Mouse (Mus musculus) hindbrain, embryonic 10.5 days (tissue): ENCODE results near the gene Sgtb. TPM values are rescaled to one million over a fixed set of nuclear protein-coding genes. Genes with fewer than 3 reads are reported as not detected.
A peak's percentile ranks its signal among the peaks of the same experiment; 100 is the strongest.

Experiments
- DNase-seq: peaks from one replicate; pipeline ENCODE4 v3.0.0-alpha.2; 2017; ENCODE audit warnings: low spot score
- H3K27ac ChIP-seq: fragments of 300-500 bp; sonication (generic); 2 replicates; pipeline ENCODE4 v1.5.1; 2016; ENCODE audit warnings: mild to moderate bottlenecking, moderate library complexity
- H3K27me3 ChIP-seq: fragments of 300-500 bp; sonication (generic); 2 replicates; pipeline ENCODE4 v1.6.1; 2016; ENCODE audit warnings: mild to moderate bottlenecking; ENCODE audit not compliant: poor library complexity, insufficient read depth, severe bottlenecking
- H3K36me3 ChIP-seq: fragments of 300-500 bp; sonication (generic); 2 replicates; pipeline ENCODE4 v1.6.1; 2016; ENCODE audit warnings: mild to moderate bottlenecking, moderate library complexity
- H3K4me1 ChIP-seq: fragments of 300-500 bp; sonication (generic); replicated peaks from 2 replicates; pipeline ENCODE4 v1.6.1; 2016; ENCODE audit warnings: mild to moderate bottlenecking
- H3K4me3 ChIP-seq: fragments of 300-500 bp; sonication (generic); 2 replicates; pipeline ENCODE4 v1.5.1; 2016; ENCODE audit warnings: mild to moderate bottlenecking, moderate library complexity
- H3K9me3 ChIP-seq: fragments of 300-500 bp; sonication (generic); 2 replicates; pipeline ENCODE4 v1.6.1; 2016; ENCODE audit warnings: mild to moderate bottlenecking, moderate library complexity
- WGBS: fragments of 180-500 bp; shearing (Covaris S2); methylation state at CpG from one replicate; pipeline ENCODE4 v1.1.7; 2016; 5-methylcytosine and 5-hydroxymethylcytosine counted together
- polyA plus RNA-seq: library from polyadenylated mRNA; unstranded; fragments of >200 nt; fragmentation: Nextera tagmentation; extraction: Ambion mirVana; gene quantifications from 2 replicates; pipeline ENCODE4 v1.2.1, GENCODE M21; 2016

The Sgtb gene
- polyA plus RNA-seq, 1 experiment from 2014 or later, result 22.1 TPM

DNA sequence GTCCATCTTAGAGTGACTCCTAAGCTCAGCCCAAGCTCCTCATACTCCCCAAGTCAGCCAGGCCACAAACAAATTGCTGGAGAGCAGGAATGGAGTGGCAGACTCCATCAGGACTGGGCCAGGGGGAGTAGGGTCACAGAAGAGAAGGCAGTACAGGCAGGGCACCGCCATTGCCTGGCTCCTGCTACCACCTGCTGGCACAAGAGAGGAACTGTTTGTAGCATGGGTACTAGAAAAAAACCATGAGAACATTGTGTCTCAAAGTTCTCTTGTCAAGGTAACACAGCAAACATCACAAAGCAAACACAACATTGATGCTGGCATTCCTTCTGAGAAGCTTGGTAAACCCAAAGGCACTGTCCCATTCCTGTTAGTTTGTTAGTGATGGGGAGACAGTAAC lies 20.2 kb upstream of the Sgtb start:
- Histone ChIP-seq H3K36me3 (no peaks in the 10 kb centered on the region), H3K4me3 (no peak overlapping the region), H3K4me1 (no peaks in the 10 kb centered on the region), H3K27me3 (no peaks in the 10 kb centered on the region), H3K27ac (no peak overlapping the region), H3K9me3 (no peaks in the 10 kb centered on the region)
- DNase-seq, result peak; percentile 39
- WGBS, result 10% methylated on average over 1 of the region's 1 CpGs

DNA sequence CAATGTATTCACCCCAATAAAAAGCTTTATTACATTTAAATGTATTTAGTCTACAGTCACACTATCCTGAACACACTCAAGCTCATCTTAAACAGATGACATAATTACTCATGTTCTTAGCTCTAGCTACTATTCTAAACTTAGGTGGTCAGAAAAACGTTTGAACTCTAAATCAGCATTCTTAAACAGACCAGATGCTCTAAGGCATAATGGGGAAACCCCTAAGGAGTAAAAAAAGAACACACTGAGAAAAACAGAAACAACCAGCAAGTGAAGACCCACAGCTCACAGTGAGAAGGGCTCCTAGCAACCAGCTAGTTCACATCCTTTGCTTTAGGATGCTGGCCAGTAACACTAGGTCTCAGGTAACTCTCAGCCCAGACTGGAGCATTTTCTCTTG lies 17.8 kb upstream of the Sgtb start:
- no peaks in the 10 kb centered on the region for H3K36me3 ChIP-seq
- no peak overlapping the region for H3K4me3 ChIP-seq
- no peaks in the 10 kb centered on the region for H3K4me1 ChIP-seq
- H3K9me3 ChIP-seq, result no peaks in the 10 kb centered on the region
- H3K27ac ChIP-seq, result no peak overlapping the region
- 24% methylated on average over 1 of the region's 1 CpGs for WGBS
- H3K27me3 ChIP-seq, result no peaks in the 10 kb centered on the region
- DNase-seq, result no peak

DNA sequence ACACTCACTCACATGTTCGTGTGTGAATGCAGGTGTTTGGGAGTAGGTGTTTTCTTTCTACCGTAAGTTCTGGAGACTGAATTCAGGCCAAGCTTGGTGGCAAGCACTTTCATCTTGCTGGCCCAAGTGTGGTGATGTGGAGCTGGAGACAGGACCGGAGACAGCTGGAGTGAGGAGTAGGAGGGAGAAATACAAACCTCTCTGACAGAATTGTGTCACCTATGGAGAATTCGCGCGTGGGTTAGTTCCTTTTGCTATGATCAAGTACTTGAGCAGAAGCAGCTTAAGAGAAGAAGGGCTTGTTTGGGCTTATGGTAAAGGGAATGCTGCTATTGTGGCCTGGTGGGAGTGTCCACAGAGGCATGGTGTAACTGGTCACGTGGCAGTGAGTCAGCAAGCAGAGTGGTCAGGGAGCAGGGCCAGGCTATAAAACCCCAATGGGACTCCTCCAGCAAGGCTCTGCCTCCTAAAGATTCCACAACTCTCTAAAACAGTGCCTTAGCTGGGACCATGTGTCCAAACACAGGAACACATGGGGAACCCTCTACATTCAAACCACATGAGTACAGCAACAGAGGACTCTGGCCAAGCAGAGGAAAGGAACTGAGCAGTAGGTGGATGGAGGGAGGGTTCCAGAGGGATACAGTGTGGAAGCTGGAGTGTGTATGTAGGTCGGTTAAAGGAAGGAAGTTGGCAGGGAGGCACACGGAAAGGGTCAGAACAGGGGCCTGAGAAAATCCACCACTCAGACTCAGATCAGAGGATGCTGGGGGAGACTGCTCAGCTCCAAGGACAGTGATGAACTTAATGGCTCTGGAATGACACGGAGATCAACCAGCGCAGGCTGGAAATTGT lies 14.8 kb upstream of the Sgtb start:
- WGBS, result 87% methylated on average over 11 of the region's 11 CpGs
- DNase-seq, result no peak
- Histone ChIP-seq H3K36me3 (no peaks in the 10 kb centered on the region), H3K4me3 (no peak overlapping the region), H3K4me1 (no peaks in the 10 kb centered on the region), H3K27me3 (no peaks in the 10 kb centered on the region), H3K27ac (no peak overlapping the region), H3K9me3 (no peaks in the 10 kb centered on the region)

DNA sequence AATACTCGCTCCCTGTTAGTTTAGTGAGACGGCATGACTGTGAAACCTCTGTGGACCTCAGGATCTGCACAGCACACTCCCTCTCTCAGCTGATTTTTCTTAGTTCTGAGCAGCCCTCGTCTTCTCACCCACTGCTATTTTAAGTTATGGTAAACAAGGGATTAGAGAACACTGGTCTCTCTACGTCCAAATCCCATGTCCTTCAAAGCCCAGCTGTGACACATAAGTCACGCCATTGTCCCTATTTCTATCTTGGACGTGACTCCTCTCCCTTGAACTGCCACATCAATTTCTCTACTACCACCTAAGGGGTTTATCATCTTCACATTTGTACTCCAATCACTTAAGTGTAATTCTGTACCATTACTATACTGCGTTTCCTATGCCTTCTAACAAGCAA lies 13.6 kb upstream of the Sgtb start:
- Histone ChIP-seq H3K36me3 (peaks cover 3% of the 10 kb centered on the region; the same call in 1 of the 2 replicates), H3K27me3 (no peaks in the 10 kb centered on the region), H3K4me3 (no peak overlapping the region), H3K27ac (no peak overlapping the region), H3K4me1 (no peaks in the 10 kb centered on the region), H3K9me3 (no peaks in the 10 kb centered on the region)
- WGBS, result 72% methylated on average over 7 of the region's 7 CpGs
- no peak for DNase-seq

DNA sequence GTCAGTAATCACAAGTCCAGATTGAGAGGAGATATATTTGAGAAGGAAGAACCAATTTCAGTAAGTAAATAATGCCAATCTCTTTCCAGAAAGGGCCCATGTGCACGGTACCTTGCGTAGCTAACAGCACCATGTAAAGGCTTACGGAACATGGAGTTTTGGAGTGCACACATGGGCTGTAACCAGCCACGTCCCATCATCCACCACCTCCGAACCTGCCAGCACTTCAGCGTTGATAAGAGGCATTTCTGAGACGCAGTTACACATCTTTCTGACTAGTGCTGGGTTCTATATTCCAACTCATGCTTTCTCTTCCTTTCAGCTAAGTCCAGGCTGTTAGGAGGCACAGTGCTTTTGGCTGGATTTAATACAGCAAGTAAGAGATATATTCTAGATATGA lies 12.4 kb upstream of the Sgtb start:
- DNase-seq, result no peak
- Histone ChIP-seq H3K4me3 (no peak overlapping the region), H3K9me3 (no peaks in the 10 kb centered on the region), H3K36me3 (peaks cover 3% of the 10 kb centered on the region; the same call in 1 of the 2 replicates), H3K27ac (no peak overlapping the region), H3K27me3 (no peaks in the 10 kb centered on the region), H3K4me1 (no peaks in the 10 kb centered on the region)
- WGBS, result 96% methylated on average over 7 of the region's 7 CpGs

DNA sequence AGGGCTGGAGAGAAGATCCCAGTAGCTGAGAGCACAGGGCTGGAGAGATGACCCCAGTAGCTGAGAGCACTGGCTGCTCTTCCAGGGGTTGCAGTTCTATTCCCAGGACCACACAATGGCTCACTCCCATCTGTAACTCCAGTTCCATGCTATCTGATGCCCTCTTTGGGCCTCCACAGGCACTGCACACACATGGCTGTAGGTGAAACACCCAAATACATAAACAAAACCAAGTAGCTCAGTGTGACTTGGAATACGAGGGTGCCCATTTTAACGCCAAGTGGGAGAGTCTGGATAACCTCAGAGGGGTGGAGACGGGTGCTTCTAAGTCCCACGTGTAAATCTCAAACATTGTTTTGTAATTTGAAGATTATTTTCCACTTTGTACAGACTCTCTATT lies 9.1 kb upstream of the Sgtb start:
- Histone ChIP-seq H3K9me3 (peaks cover 11% of the 10 kb centered on the region; the same call in 1 of the 2 replicates), H3K27me3 (no peaks in the 10 kb centered on the region), H3K4me3 (no peak overlapping the region), H3K4me1 (no peaks in the 10 kb centered on the region), H3K27ac (no peak overlapping the region), H3K36me3 (peaks cover 10% of the 10 kb centered on the region)
- WGBS, result 88% methylated on average over 4 of the region's 4 CpGs
- DNase-seq, result no peak

DNA sequence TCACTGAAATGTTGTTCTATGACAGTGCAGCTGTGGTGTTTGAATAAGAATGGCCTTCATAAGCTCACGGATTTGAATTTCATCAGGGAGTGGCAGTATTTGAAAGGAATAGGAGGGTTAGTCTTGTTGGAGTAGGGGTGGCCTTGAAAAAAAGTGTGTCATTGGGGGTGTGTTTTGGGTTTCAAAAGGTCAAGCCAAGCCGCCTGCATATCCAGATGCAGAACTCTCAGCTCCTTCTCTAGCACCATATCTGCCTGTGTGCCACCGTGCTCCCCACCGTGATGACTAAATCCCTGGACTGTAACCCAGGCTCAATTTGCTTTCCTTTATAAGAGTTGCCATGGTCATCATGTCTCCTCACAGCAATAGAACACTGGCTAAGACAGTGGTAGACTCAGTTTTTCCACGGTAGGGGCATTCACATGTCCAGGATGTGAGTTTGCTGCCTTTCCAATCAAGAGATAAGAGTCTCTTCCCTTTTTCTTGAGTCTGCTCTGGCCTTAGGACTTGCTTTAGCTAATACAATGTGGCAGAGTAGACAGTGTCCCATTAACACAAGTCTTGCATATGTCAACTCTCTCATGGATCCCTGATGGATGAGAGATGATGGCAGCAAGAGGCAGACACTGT lies 7.8 kb upstream of the Sgtb start:
- no peak for DNase-seq

DNA sequence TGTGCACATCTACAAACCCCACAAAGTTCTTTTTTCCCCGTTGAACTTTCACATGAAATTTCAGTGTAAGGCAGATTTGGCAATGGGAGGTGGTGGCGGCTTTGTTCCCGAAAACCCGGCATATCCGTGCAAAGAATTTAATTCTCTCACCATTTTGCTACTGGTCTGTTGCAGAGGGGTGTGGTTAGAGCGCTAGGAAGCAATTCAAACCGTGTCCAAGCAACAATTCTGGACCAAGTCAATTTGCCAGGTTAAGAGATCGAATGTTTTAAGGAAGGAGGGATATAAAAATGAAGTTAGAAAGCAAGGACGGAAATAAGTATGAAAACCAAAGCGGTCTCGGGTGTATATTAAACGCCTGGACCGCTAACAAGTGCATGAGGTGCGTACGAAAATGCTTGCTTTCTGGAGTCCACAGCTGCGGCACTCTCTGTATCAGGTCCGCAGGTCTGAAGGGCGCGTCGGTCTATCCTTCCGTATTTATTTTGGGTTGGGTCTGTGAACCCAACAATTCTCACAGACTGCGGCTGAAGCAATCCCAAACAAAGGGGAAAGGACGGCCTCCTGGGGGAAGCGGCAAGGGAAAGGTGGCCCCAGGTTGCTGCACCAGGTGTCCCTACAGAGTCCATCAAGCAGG lies 772 bp upstream of the Sgtb start:
- DNase-seq, result peak; percentile 38
- peaks cover 9% of the 10 kb centered on the region for H3K36me3 ChIP-seq
- H3K4me1 ChIP-seq, result peaks cover 37% of the 10 kb centered on the region
- 2% methylated on average over 24 of the region's 24 CpGs for WGBS
- peak overlapping the region; percentile 88 for H3K27ac ChIP-seq
- peaks cover 10% of the 10 kb centered on the region; the same call in 1 of the 2 replicates for H3K9me3 ChIP-seq
- peak overlapping the region; percentile 78 for H3K4me3 ChIP-seq
- no peaks in the 10 kb centered on the region for H3K27me3 ChIP-seq

More for the DNA sequence above, 7.8 kb upstream of the Sgtb start:
- H3K27ac ChIP-seq, result no peak overlapping the region
- peaks cover 10% of the 10 kb centered on the region for H3K36me3 ChIP-seq
- no peaks in the 10 kb centered on the region for H3K27me3 ChIP-seq
- WGBS, result 89% methylated on average over 5 of the region's 5 CpGs
- H3K4me1 ChIP-seq, result no peaks in the 10 kb centered on the region
- peaks cover 11% of the 10 kb centered on the region; the same call in 1 of the 2 replicates for H3K9me3 ChIP-seq
- no peak overlapping the region for H3K4me3 ChIP-seq

DNA sequence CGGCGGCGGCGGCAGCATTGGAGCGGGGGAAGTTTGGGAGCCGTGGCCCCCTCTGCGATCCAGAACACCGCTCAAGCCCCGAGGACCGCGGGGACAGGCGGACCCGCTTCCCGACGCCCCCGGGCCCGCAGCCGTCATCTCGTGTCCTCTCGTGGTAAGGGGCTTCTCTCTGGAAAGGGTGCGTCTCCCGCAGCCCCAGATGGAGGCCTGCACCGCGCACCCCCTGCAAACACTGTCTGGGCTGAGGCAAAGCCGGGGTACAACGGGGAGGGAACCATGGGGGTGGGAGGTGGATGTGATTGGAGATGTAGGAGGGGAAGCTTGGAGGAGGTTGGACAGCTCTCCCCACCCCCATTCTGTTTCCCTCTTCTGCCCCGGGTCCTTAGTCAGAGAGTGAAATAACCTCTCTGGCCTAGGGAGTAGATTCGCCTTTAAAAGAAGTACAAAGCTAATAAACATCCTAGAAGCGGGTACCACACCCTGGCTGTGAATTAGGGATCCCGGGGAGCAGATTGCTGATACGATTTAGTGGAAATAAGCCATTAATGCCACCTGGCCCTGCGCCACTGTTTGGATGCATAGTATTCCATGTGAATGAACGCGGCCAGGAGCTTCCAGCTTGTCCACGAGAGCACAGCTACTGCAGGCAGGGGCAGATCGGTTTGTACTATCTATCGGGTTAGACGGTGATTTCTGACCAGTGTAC lies 428 bp downstream of the Sgtb start:
- H3K27ac ChIP-seq, result peak overlapping the region; percentile 88
- H3K4me1 ChIP-seq, result peaks cover 37% of the 10 kb centered on the region
- peak overlapping the region; percentile 78 for H3K4me3 ChIP-seq
- H3K9me3 ChIP-seq, result no peaks in the 10 kb centered on the region
- peak; percentile 54 for DNase-seq
- WGBS, result 2% methylated on average over 38 of the region's 38 CpGs
- peaks cover 6% of the 10 kb centered on the region for H3K36me3 ChIP-seq
- H3K27me3 ChIP-seq, result no peaks in the 10 kb centered on the region

DNA sequence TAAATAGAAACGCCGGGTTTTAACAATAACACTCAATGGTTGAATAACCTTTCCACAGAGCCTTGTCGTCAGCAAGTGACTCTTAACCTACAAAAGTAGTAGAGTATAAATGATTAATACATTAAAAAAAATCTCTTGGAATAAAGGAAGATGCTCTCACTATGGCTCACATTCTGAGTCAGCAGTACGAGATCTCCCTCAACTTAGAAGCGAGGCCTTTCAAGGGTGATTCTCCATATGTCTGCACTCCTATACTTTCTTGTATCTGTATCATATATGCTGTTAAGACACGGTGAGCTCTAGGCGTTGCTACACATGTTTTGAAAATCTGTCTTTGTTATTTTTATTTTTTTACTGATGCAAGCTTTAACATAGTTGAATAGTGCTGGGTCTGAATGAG lies 985 bp downstream of the Sgtb start:
- Histone ChIP-seq H3K27me3 (no peaks in the 10 kb centered on the region), H3K4me1 (peaks cover 37% of the 10 kb centered on the region), H3K9me3 (no peaks in the 10 kb centered on the region), H3K4me3 (peak overlapping the region; percentile 78), H3K36me3 (peaks cover 11% of the 10 kb centered on the region), H3K27ac (peak overlapping the region; percentile 88; the same call in 1 of the 2 replicates)
- DNase-seq, result no peak
- WGBS, result 44% methylated on average over 7 of the region's 7 CpGs

DNA sequence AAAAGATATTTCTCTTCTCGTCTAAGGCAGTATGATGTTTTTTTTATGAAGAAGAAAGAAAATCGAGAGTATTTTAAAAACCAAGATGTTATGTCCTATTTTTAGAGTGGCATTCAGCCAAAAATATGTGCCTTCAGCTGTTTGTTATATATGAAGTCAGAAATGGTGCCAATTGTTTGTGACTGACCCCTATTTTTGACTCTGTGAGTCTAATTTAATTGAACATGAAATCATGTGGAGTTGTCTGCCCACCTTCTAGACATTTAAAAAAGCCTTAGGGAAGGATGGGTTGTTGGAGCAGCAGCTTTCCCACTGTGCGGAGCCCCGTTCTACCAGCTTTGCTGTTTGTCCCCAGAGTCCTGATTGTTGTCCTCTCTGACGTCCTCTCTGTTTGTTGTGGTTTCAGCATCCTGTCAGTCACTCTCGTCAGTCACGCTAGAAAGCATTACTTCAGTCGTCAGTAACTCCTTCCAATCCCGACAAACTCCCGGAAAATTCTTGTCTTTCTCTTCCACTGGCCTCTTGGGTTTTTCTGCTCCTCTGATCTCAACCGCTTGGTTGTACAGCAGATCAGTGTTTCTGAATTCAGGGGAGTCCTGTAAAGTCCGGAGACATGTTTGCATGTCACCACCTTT lies 2.8 kb downstream of the Sgtb start:
- Histone ChIP-seq H3K9me3 (no peaks in the 10 kb centered on the region), H3K27ac (no peak overlapping the region), H3K27me3 (no peaks in the 10 kb centered on the region), H3K4me3 (no peak overlapping the region), H3K4me1 (peaks cover 37% of the 10 kb centered on the region), H3K36me3 (peaks cover 26% of the 10 kb centered on the region)
- WGBS, result 33% methylated on average over 12 of the region's 12 CpGs
- DNase-seq, result no peak

DNA sequence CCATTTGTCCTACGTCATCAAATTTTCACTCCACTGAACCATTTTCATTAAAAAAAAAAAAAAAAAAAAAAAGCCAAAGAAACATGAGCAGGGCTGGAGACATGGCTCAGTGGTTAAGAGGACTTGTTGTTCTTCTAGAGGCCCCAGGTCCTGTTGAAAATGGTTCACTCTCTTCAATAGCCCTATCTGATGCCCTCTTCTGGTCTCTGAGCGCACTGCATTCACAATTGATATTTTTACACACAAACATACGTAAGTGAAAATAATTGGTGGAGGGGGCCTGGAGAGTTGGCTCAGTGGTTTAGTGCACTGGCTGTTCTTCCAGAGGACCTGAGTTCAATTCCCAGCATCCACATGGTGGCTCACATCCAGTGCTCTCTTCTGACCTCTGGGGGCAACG lies 4.2 kb downstream of the Sgtb start:
- Histone ChIP-seq H3K27me3 (no peaks in the 10 kb centered on the region), H3K9me3 (no peaks in the 10 kb centered on the region)

More for the DNA sequence above, 4.2 kb downstream of the Sgtb start:
- no peak overlapping the region for H3K27ac ChIP-seq
- H3K4me3 ChIP-seq, result no peak overlapping the region
- peaks cover 32% of the 10 kb centered on the region for H3K36me3 ChIP-seq
- DNase-seq, result no peak
- WGBS, result 89% methylated on average over 4 of the region's 4 CpGs
- H3K4me1 ChIP-seq, result peaks cover 31% of the 10 kb centered on the region
